Mouse (Mus musculus): Measurements from ENCODE around the gene F2.

F2 gene

GRCm38 (mm10) chr2:91636229-91636628 is at the start of gene F2:
F2 (minus strand) TSS chr2:91636414.
- DNase-seq (ENCODE audit: low spot score) = peak; percentile 80

- no peak for DNase-seq (ENCODE audit: low spot score)
Observed at GRCm38 (mm10) chr2:91683919-91684318, 47.7 kb upstream of the F2 start.

- no peak for DNase-seq (ENCODE audit: low spot score)
Observed at GRCm38 (mm10) chr2:91682850-91683249, 46.6 kb upstream of the F2 start.

DNA sequence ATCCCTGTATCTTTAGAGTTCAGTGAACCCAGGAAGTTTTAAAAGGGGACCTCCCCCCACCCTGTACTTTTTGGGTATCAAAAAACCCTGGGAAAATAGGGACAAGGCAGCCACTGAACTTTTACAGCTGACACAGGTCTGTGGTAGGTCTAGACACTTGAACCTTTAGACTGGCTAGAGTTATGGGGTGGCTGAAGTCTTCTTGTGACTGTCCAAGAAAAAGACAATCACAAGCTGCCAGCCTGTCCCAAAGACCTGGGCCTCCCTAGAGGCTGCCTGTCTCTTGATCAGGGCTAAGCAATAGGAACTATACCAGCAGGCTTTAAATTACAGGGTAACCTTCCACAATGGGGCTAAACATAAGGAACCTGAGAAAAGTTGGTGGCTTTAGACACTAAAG is 40.7 kb upstream of the F2 start:
- no peak for DNase-seq (ENCODE audit: low spot score)

GRCm38 (mm10) chr2:91676420-91676819 is 40.2 kb upstream of the F2 start:
- no peak for DNase-seq (ENCODE audit: low spot score)

- no peak for DNase-seq (ENCODE audit: low spot score)
Observed at GRCm38 (mm10) chr2:91674895-91675294, 38.7 kb upstream of the F2 start.

GRCm38 (mm10) chr2:91673587-91673986 is 37.4 kb upstream of the F2 start:
- no peak for DNase-seq (ENCODE audit: low spot score)

DNA sequence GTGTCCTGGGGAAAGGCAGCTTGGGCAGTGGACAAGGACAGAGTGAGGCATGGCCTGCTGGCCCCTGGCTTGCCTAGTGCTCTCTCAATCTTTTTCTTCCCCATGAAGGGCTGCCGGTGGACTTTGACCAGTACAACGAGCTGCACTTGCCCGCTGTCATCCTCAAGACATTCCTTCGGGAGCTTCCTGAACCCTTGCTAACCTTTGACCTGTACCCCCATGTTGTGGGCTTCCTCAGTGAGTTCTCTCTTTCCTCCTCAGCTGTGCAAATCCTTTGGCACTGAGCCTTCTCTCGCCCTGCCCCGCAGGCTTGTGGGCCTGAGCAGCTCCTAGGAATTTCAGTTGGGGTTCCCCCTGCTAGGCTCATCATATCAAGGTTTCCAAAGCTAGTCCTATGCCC is 33.8 kb upstream of the F2 start:
- peak; percentile 63 for DNase-seq (ENCODE audit: low spot score)

- DNase-seq (ENCODE audit: low spot score) = no peak
Observed at GRCm38 (mm10) chr2:91669326-91669725, 33.1 kb upstream of the F2 start.

- no peak for DNase-seq (ENCODE audit: low spot score)
Observed at GRCm38 (mm10) chr2:91667747-91668146, 31.5 kb upstream of the F2 start.

- DNase-seq (ENCODE audit: low spot score) = no peak
Observed at GRCm38 (mm10) chr2:91666386-91666910, 30.2 kb upstream of the F2 start.

DNA sequence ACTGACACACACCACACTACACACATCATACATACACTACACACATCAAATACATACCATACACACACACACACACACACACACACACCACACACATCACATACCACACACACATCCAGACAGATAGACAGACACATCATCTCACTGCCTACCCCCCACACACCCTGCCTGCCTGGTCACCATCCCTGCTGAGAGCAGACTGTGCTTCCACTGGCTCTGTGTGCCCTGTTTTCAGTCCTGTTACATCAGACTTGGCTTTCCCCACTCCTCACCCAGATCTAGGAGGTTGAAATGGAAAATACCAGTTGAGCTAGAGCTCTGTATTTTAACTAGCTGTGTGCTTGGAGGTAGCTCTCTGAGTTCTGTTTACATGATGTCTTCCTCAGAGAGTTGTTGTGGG is 28.6 kb upstream of the F2 start:
- no peak for DNase-seq (ENCODE audit: low spot score)

GRCm38 (mm10) chr2:91660981-91661380 is 24.8 kb upstream of the F2 start:
- no peak for DNase-seq (ENCODE audit: low spot score)

DNA sequence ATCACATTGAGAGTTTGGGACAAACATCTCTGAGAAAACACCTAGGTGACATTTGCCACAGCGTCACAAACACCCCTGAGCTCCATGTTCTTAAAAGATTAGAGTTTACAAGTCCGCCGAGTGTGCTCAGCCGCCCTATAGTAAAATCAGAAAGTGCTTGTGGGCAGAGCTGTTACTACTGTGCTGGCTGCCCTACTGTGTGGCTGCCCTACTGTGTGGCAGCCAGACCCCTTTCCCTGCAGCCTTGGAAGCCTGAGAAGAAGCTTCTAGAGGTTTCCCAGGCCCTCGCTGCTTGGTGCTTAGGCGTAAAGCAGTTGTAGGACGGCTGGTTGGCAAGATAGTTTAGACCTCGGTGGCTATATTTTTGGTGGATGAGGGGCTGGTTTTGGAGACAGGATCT is 23.4 kb upstream of the F2 start:
- no peak for DNase-seq (ENCODE audit: low spot score)

DNA sequence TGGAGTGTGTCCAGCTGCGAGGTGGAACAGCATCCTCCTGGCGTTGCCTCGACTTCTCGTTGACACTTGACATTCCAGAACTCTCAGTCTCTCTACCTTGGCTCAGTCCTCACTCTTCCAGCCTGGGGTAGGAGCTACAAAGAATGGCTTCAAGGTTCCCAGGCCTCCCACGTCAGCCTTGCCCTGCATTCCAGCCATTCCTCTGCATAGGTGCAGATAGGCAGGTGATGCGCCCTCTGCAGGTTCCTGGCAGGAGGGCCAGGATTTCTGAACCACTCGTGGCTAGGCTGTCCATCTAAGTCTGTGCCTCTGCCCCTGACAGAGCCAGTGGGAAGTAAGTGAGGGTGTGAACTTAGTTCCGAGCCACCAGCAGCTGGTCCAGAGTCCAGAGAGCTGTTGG is 20.6 kb upstream of the F2 start:
- peak; percentile 45 for DNase-seq (ENCODE audit: low spot score)

- no peak for DNase-seq (ENCODE audit: low spot score)
Observed at GRCm38 (mm10) chr2:91655827-91656226, 19.6 kb upstream of the F2 start.

GRCm38 (mm10) chr2:91655388-91655787 is 19.2 kb upstream of the F2 start:
- no peak for DNase-seq (ENCODE audit: low spot score)

- DNase-seq (ENCODE audit: low spot score) = no peak
Observed at GRCm38 (mm10) chr2:91652863-91653262, 16.6 kb upstream of the F2 start.

DNA sequence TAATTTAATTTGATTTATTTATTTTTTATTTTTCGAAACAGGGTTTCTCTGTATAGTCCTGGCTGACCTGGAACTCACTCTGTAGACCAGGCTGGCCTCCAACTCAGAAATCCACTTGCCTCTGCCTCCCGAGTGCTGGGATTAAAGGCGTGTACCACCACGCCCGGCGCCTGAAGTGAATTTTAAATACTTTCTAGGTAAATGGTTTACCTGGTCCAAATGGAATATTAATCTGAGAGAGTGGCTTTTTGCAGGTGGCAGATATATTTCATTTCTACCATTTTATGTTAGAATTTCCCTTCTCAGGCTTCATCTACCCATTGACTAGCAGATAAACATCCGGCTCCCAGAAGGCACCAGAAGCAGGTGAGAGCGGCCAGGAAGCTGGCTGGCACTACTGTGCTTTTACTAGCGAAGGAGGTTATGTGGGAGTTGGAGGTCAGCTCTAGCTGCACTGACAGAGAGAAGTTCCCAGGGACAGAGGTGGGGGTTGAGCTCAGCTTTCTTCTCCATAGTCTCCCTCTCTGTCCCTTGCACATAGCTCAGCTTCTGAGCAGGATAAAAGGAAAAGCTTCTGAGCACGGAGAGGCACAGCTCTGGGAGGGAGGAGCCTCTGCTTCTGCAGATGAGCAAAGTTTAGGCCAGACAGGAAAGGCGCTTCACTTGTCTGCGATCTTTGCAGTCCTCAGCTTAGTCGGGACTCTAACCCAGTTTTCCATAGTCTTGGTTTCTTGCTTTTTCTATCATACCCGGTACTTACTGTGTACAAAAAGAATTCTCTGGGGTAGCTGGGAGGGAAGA is 15.4 kb upstream of the F2 start:
- peak; percentile 52 for DNase-seq (ENCODE audit: low spot score)

GRCm38 (mm10) chr2:91650360-91650995 is 14.3 kb upstream of the F2 start:
- no peak for DNase-seq (ENCODE audit: low spot score)

DNA sequence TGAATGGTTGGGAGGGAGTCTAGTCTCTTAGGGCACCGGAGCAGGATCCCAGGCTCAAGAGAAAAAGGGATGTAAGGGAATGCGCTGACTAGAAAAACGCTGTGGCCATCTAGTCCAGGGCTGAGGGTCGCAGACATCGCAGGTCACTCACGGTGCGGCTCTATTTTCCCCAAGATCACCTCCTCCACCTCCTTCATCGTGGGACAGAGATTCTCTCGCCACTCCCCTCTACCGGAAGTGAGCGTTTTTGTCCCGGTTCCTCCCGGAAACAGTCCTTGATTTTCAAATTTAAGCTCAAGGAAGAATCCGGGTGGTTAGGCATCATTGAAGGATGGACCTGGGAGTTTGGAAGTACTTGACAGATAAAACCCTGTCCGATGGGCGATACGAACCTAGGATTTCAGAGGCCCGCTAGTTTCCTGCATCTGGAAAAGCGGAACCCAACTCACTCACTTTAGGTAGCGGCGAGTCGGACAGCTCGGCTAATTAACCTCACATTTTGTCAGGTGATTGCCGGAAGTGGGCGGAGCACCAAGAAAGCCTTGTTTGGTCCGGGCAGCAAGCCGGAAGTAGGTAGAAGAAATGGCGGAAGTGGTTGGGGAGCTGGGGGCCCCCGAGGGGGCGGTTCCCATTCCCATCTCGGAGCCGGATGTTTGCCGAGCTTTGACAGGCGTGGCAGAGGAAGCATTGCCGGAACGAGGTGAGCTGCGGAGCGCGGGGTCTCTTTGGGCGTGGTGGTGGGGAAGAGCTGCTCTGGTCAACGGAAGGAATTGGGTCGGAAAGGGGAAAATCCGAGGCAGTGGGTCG is 13.5 kb upstream of the F2 start, which contains the start of the genes Zfp408 and Arhgap1:
Gene Zfp408 (minus strand): TSS at position 239 of the 807 bp plus-strand sequence.
Gene Arhgap1 (plus strand): TSS at position 308 of the 807 bp plus-strand sequence.
- peak; percentile 98 for DNase-seq (ENCODE audit: low spot score)

DNA sequence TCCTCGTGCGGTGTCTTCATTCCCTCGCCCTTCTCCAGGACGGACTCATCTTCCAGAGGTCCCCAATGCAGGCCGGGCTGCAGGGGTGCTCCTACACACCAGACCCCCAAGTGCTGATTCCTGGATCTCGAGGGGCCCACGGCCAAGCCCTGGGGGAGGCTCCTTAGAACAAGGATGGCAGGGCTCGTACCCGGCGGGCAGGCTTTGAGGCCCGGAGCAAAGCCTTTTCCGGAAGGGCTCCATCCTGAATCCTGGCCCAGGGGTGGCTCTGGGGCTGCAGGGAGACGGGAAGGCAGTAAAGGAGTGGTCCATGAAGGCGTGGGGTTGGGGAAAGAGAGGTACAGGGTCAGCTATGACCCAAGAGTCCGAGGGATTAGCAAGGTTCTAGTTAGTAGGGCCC is 12.9 kb upstream of the F2 start:
- DNase-seq (ENCODE audit: low spot score) = no peak

Measured in yolk sac, embryonic 10.5 days (tissue).